18 mouse cellular contexts compared by ENCODE assay signal in the genomic region with DNA sequence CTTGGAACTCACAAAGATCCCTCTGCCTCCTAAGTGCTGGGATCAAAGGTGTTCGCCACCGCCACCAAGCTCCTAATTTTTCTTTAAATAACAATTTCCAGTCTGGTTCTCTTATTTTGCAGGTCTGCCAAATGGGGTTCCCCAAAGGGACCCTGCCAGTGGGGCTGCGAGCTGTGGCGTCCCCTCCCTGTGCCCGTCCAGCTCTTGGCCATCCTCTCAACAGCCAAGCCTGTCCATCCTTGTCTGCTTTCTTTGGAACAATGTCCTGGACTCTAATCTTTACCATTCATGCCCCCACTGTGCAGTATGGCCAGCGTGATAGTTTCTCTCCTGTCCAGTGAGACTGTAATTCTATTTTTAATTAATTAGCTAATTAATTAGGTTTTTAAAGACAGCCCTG. TPM values are rescaled to one million over a fixed set of nuclear protein-coding genes. Genes with fewer than 3 reads are reported as not detected.
DNase-seq lines count a peak whose midpoint lies in the region; ATAC-seq lines count a peak whose summit lies in the region.
"Had no signal": no experiment of that assay in that cellular context is flagged by ENCODE, and none has a peak within 500 bp of the region (broad histone marks: within the 10 kb centered on the region; RNA-seq: fewer than 3 reads in every experiment).

No protein-coding gene starts in this region.

- 91% methylated on average over 6 of the region's 6 CpGs for WGBS in forebrain, embryonic 11.5 days
- WGBS in forebrain, embryonic 13.5 days = 89% methylated on average over 6 of the region's 6 CpGs
- 95% methylated on average over 6 of the region's 6 CpGs for WGBS in neural tube, embryonic 12.5 days
- WGBS in neural tube, embryonic 15.5 days = 89% methylated on average over 6 of the region's 6 CpGs
- WGBS in heart, embryonic 10.5 days = 89% methylated on average over 6 of the region's 6 CpGs

- DNase-seq in forebrain, embryonic 11.5 days (ENCODE audit: low spot score) = peak; percentile 53
- no peak for DNase-seq in heart, embryonic 10.5 days (ENCODE audit: low spot score)
- DNase-seq: adrenal gland, adult 8-10 months; adrenal gland, postnatal 36 days; cerebellum, adult 2 months; cerebellum, adult 9-10 months; cerebellum, postnatal 10 days; cerebellum, postnatal 25 days; forebrain, postnatal 0 days had no signal

- H3K4me1 ChIP-seq in forebrain, embryonic 11.5 days (replicated peaks; ENCODE audit: control insufficient read depth, insufficient read depth, low read length) = peaks cover 2% of the 10 kb centered on the region; the same call in 1 of the 2 replicates
- peaks cover 15% of the 10 kb centered on the region for H3K4me1 ChIP-seq in forebrain, embryonic 13.5 days
- peaks cover 7% of the 10 kb centered on the region for H3K4me1 ChIP-seq in neural tube, embryonic 12.5 days
- peaks cover 6% of the 10 kb centered on the region for H3K4me1 ChIP-seq in neural tube, embryonic 15.5 days
- H3K4me1 ChIP-seq in heart, embryonic 10.5 days = peaks cover 9% of the 10 kb centered on the region

- no peak overlapping the region for H3K27ac ChIP-seq in forebrain, embryonic 11.5 days (ENCODE audit: low read depth, low read length)
- no peak overlapping the region for H3K27ac ChIP-seq in forebrain, embryonic 13.5 days
- H3K27ac ChIP-seq in neural tube, embryonic 12.5 days = 0 out of 2 replicates have a peak overlapping the region, but pooled peaks have one; percentile 7
- no peak overlapping the region for H3K27ac ChIP-seq in neural tube, embryonic 15.5 days (replicated peaks)
- no peak overlapping the region for H3K27ac ChIP-seq in heart, embryonic 10.5 days
- H3K27ac ChIP-seq: forebrain, embryonic 12.5 days; forebrain, embryonic 15.5 days had no signal

- ATAC-seq in forebrain, embryonic 11.5 days (replicated peaks; ENCODE audit: low FRiP score) = no peak
- no peak for ATAC-seq in forebrain, embryonic 13.5 days
- ATAC-seq in neural tube, embryonic 12.5 days (ENCODE audit: low FRiP score, low read depth) = no peak
- ATAC-seq in neural tube, embryonic 15.5 days (ENCODE audit: low FRiP score) = no peak
- ATAC-seq: forebrain, embryonic 15.5 days; forebrain, postnatal 0 days had no signal

- H3K9me3 ChIP-seq in forebrain, embryonic 11.5 days (ENCODE audit: control insufficient read depth, low read length) = no peaks in the 10 kb centered on the region
- H3K9me3 ChIP-seq in forebrain, embryonic 13.5 days (replicated peaks) = no peaks in the 10 kb centered on the region
- no peaks in the 10 kb centered on the region for H3K9me3 ChIP-seq in neural tube, embryonic 12.5 days
- H3K9me3 ChIP-seq in neural tube, embryonic 15.5 days (replicated peaks) = no peaks in the 10 kb centered on the region
- H3K9me3 ChIP-seq in heart, embryonic 10.5 days = no peaks in the 10 kb centered on the region
- H3K9me3 ChIP-seq: embryonic facial prominence, embryonic 13.5 days; forebrain, embryonic 12.5 days; forebrain, embryonic 15.5 days; G1E had no signal

- H3K9ac ChIP-seq in forebrain, embryonic 11.5 days (ENCODE audit: low read length) = no peak overlapping the region
- H3K9ac ChIP-seq in forebrain, embryonic 13.5 days = no peak overlapping the region
- no peak overlapping the region for H3K9ac ChIP-seq in neural tube, embryonic 12.5 days
- H3K9ac ChIP-seq in neural tube, embryonic 15.5 days (replicated peaks) = no peak overlapping the region
- H3K9ac ChIP-seq: embryonic facial prominence, embryonic 13.5 days; forebrain, embryonic 12.5 days; forebrain, embryonic 15.5 days; forebrain, postnatal 0 days had no signal

- H3K27me3 ChIP-seq in forebrain, embryonic 11.5 days (ENCODE audit: control insufficient read depth, insufficient read depth, low read length) = no peaks in the 10 kb centered on the region
- no peaks in the 10 kb centered on the region for H3K27me3 ChIP-seq in forebrain, embryonic 13.5 days
- no peaks in the 10 kb centered on the region for H3K27me3 ChIP-seq in neural tube, embryonic 12.5 days (replicated peaks)
- H3K27me3 ChIP-seq in neural tube, embryonic 15.5 days (replicated peaks) = no peaks in the 10 kb centered on the region
- no peaks in the 10 kb centered on the region for H3K27me3 ChIP-seq in heart, embryonic 10.5 days (ENCODE audit: insufficient read depth, poor library complexity, severe bottlenecking)
- H3K27me3 ChIP-seq: embryonic facial prominence, embryonic 13.5 days; forebrain, embryonic 15.5 days; Patski had no signal

- no peak overlapping the region for H3K4me3 ChIP-seq in forebrain, embryonic 11.5 days (ENCODE audit: low read depth, low read length)
- no peak overlapping the region for H3K4me3 ChIP-seq in forebrain, embryonic 13.5 days
- no peak overlapping the region for H3K4me3 ChIP-seq in neural tube, embryonic 12.5 days
- H3K4me3 ChIP-seq in neural tube, embryonic 15.5 days (replicated peaks) = no peak overlapping the region
- no peak overlapping the region for H3K4me3 ChIP-seq in heart, embryonic 10.5 days
- H3K4me3 ChIP-seq: embryonic facial prominence, embryonic 13.5 days; forebrain, embryonic 12.5 days; forebrain, embryonic 15.5 days had no signal

- no peak overlapping the region for H3K4me2 ChIP-seq in forebrain, embryonic 11.5 days (ENCODE audit: low read depth, low read length, severe bottlenecking)
- H3K4me2 ChIP-seq in forebrain, embryonic 13.5 days = no peak overlapping the region
- H3K4me2 ChIP-seq in neural tube, embryonic 12.5 days (replicated peaks) = no peak overlapping the region
- H3K4me2 ChIP-seq in neural tube, embryonic 15.5 days = no peak overlapping the region
- H3K4me2 ChIP-seq: embryonic facial prominence, embryonic 13.5 days; forebrain, embryonic 12.5 days; forebrain, embryonic 15.5 days had no signal

- peaks cover 3% of the 10 kb centered on the region; the same call in 1 of the 2 replicates for H3K36me3 ChIP-seq in forebrain, embryonic 11.5 days (ENCODE audit: control insufficient read depth, insufficient read depth, low read length)
- peaks cover 29% of the 10 kb centered on the region for H3K36me3 ChIP-seq in forebrain, embryonic 13.5 days (ENCODE audit: poor library complexity, severe bottlenecking)
- peaks cover 27% of the 10 kb centered on the region for H3K36me3 ChIP-seq in neural tube, embryonic 12.5 days
- H3K36me3 ChIP-seq in neural tube, embryonic 15.5 days = 0 out of 2 replicates have a peak, but pooled peaks cover 8% of the 10 kb centered on the region
- peaks cover 24% of the 10 kb centered on the region for H3K36me3 ChIP-seq in heart, embryonic 10.5 days

RNA-seq across cellular contexts. Expression of a gene that starts 11.0 kb away (rescaled TPM):
- polyA plus RNA-seq in forebrain, embryonic 11.5 days (2014; fragmentation: Nextera tagmentation; extraction: Ambion mirVana) = 44.4 and 46.2 TPM in 2 replicates
- polyA plus RNA-seq in forebrain, embryonic 13.5 days (2015; fragmentation: Nextera tagmentation; extraction: Ambion mirVana) = 51.5 and 52.6 TPM in 2 replicates
- polyA plus RNA-seq in neural tube, embryonic 12.5 days (2016; fragmentation: Nextera tagmentation; extraction: Ambion mirVana) = 41.9 and 43.3 TPM in 2 replicates
- polyA plus RNA-seq in neural tube, embryonic 15.5 days (2015; fragmentation: Nextera tagmentation; extraction: Ambion mirVana) = 18.6 and 19.2 TPM in 2 replicates
- polyA plus RNA-seq in heart, embryonic 10.5 days (2016; fragmentation: Nextera tagmentation; extraction: Ambion mirVana) = 11.6 and 22.8 TPM in 2 replicates

RNA-seq across cellular contexts. Expression of a gene that starts 11.4 kb away (rescaled TPM):
- polyA plus RNA-seq in forebrain, embryonic 11.5 days (2014; fragmentation: Nextera tagmentation; extraction: Ambion mirVana) = 19.4 and 20.4 TPM in 2 replicates
- 12.1 and 15.5 TPM in 2 replicates for polyA plus RNA-seq in forebrain, embryonic 13.5 days (2015; fragmentation: Nextera tagmentation; extraction: Ambion mirVana)
- 27.6 and 27.9 TPM in 2 replicates for polyA plus RNA-seq in neural tube, embryonic 12.5 days (2016; fragmentation: Nextera tagmentation; extraction: Ambion mirVana)
- polyA plus RNA-seq in neural tube, embryonic 15.5 days (2015; fragmentation: Nextera tagmentation; extraction: Ambion mirVana) = 70.3 and 78.7 TPM in 2 replicates
- 57.7 and 80.7 TPM in 2 replicates for polyA plus RNA-seq in heart, embryonic 10.5 days (2016; fragmentation: Nextera tagmentation; extraction: Ambion mirVana)

RNA-seq across cellular contexts. Expression of a gene that starts 26.9 kb away (rescaled TPM):
- polyA plus RNA-seq in forebrain, embryonic 11.5 days (2014; fragmentation: Nextera tagmentation; extraction: Ambion mirVana) = 0.43 and 1.1 TPM in 2 replicates
- polyA plus RNA-seq in forebrain, embryonic 13.5 days (2015; fragmentation: Nextera tagmentation; extraction: Ambion mirVana) = not detected in 2 replicates
- 0.29 and 0.57 TPM in 2 replicates for polyA plus RNA-seq in neural tube, embryonic 12.5 days (2016; fragmentation: Nextera tagmentation; extraction: Ambion mirVana)
- 0.29 and 4.1 TPM in 2 replicates for polyA plus RNA-seq in neural tube, embryonic 15.5 days (2015; fragmentation: Nextera tagmentation; extraction: Ambion mirVana)
- polyA plus RNA-seq in heart, embryonic 10.5 days (2016; fragmentation: Nextera tagmentation; extraction: Ambion mirVana) = 1.1 and 1.6 TPM in 2 replicates
- polyA plus RNA-seq: activated CD4-positive, CD25-positive, alpha-beta regulatory T cell, adult 4 months; forebrain, postnatal 0 days had no signal

RNA-seq across cellular contexts. Expression of a gene that starts 31.7 kb away (rescaled TPM):
- 89.3 and 96.0 TPM in 2 replicates for polyA plus RNA-seq in forebrain, embryonic 11.5 days (2014; fragmentation: Nextera tagmentation; extraction: Ambion mirVana)
- polyA plus RNA-seq in forebrain, embryonic 13.5 days (2015; fragmentation: Nextera tagmentation; extraction: Ambion mirVana) = 170 and 180 TPM in 2 replicates
- polyA plus RNA-seq in neural tube, embryonic 12.5 days (2016; fragmentation: Nextera tagmentation; extraction: Ambion mirVana) = 143 and 145 TPM in 2 replicates
- polyA plus RNA-seq in neural tube, embryonic 15.5 days (2015; fragmentation: Nextera tagmentation; extraction: Ambion mirVana) = 189 and 193 TPM in 2 replicates
- 154 and 190 TPM in 2 replicates for polyA plus RNA-seq in heart, embryonic 10.5 days (2016; fragmentation: Nextera tagmentation; extraction: Ambion mirVana)

RNA-seq across cellular contexts. Expression of a gene that starts 32.4 kb away (rescaled TPM):
- polyA plus RNA-seq in forebrain, embryonic 11.5 days (2014; fragmentation: Nextera tagmentation; extraction: Ambion mirVana) = 89.2 and 95.0 TPM in 2 replicates
- 43.5 and 47.5 TPM in 2 replicates for polyA plus RNA-seq in forebrain, embryonic 13.5 days (2015; fragmentation: Nextera tagmentation; extraction: Ambion mirVana)
- polyA plus RNA-seq in neural tube, embryonic 12.5 days (2016; fragmentation: Nextera tagmentation; extraction: Ambion mirVana) = 60.0 and 61.6 TPM in 2 replicates
- polyA plus RNA-seq in neural tube, embryonic 15.5 days (2015; fragmentation: Nextera tagmentation; extraction: Ambion mirVana) = 39.2 and 40.1 TPM in 2 replicates
- 49.5 and 62.2 TPM in 2 replicates for polyA plus RNA-seq in heart, embryonic 10.5 days (2016; fragmentation: Nextera tagmentation; extraction: Ambion mirVana)
